Mouse (Mus musculus) heart, adult 8-10 months (tissue): ENCODE measurements around the gene Eif2ak4. TPM values are rescaled to one million over a fixed set of nuclear protein-coding genes. Genes with fewer than 3 reads are reported as not detected.
A peak's percentile ranks its signal among the peaks of the same experiment; 100 is the strongest.

Experiments
- DNase-seq: peaks from one replicate; pipeline ENCODE4 v3.0.0; 2022; ENCODE audit warnings: low spot score
- total RNA-seq, 4 experiments: library from RNA; stranded (reverse); gene quantifications; 2 replicates each; pipeline ENCODE4 v1.2.4; 2022

The Eif2ak4 gene
- 1 to 10 TPM; 4.7 to 6.0 (median 5.6) TPM for total RNA-seq

GRCm38 (mm10) chr2:118388341-118389335 lies at the start of gene Eif2ak4:
Gene Eif2ak4 (plus strand): TSS chr2:118388618.
- DNase-seq, result peak; percentile 97

- DNase-seq, result no peak
Observed at GRCm38 (mm10) chr2:118341295-118341694, 47.1 kb upstream of the Eif2ak4 start.

- DNase-seq, result no peak
Observed at GRCm38 (mm10) chr2:118343897-118344296, 44.5 kb upstream of the Eif2ak4 start.

GRCm38 (mm10) chr2:118345535-118345934 lies 42.9 kb upstream of the Eif2ak4 start:
- DNase-seq, result no peak

- DNase-seq, result no peak
Observed at GRCm38 (mm10) chr2:118353498-118353897, 34.9 kb upstream of the Eif2ak4 start.

- no peak for DNase-seq
Observed at GRCm38 (mm10) chr2:118353916-118354403, 34.5 kb upstream of the Eif2ak4 start.

GRCm38 (mm10) chr2:118355138-118355719 lies 33.2 kb upstream of the Eif2ak4 start:
- no peak for DNase-seq

GRCm38 (mm10) chr2:118371841-118372240 lies 16.6 kb upstream of the Eif2ak4 start:
- no peak for DNase-seq

- DNase-seq, result no peak
Observed at GRCm38 (mm10) chr2:118372561-118372900, 15.9 kb upstream of the Eif2ak4 start.

- DNase-seq, result no peak
Observed at GRCm38 (mm10) chr2:118372901-118373571, 15.4 kb upstream of the Eif2ak4 start, which contains the start of gene Gpr176. Gene Gpr176 (minus strand): TSS chr2:118373419.

- peak; percentile 29 for DNase-seq
Observed at GRCm38 (mm10) chr2:118373572-118374279, 14.7 kb upstream of the Eif2ak4 start.

GRCm38 (mm10) chr2:118375522-118375921 lies 12.9 kb upstream of the Eif2ak4 start:
- no peak for DNase-seq

GRCm38 (mm10) chr2:118375931-118376330 lies 12.5 kb upstream of the Eif2ak4 start:
- no peak for DNase-seq

GRCm38 (mm10) chr2:118379756-118380155 lies 8.7 kb upstream of the Eif2ak4 start:
- no peak for DNase-seq

GRCm38 (mm10) chr2:118383387-118383786 lies 5.0 kb upstream of the Eif2ak4 start:
- DNase-seq, result no peak

GRCm38 (mm10) chr2:118389569-118389968 lies 1.2 kb downstream of the Eif2ak4 start:
- no peak for DNase-seq

GRCm38 (mm10) chr2:118390072-118390471 lies 1.7 kb downstream of the Eif2ak4 start:
- no peak for DNase-seq

GRCm38 (mm10) chr2:118391201-118391600 lies 2.8 kb downstream of the Eif2ak4 start:
- DNase-seq, result no peak

GRCm38 (mm10) chr2:118399751-118400150 lies 11.3 kb downstream of the Eif2ak4 start:
- DNase-seq, result no peak

- DNase-seq, result no peak
Observed at GRCm38 (mm10) chr2:118401834-118402727, 13.7 kb downstream of the Eif2ak4 start.
